Mouse (Mus musculus) midbrain, embryonic 15.5 days (tissue): Measurements from ENCODE around the gene Parp6. TPM values are rescaled to one million over a fixed set of nuclear protein-coding genes. Genes with fewer than 3 reads are reported as not detected.

Source experiments
- ATAC-seq: fragments of 200-750 bp; cut with Nextera tagmentation; replicated peaks from 2 replicates; pipeline ENCODE4 v1.8.0; 2017; ENCODE audit warnings: moderate TSS enrichment
- H3K27ac ChIP-seq: fragments of 300-500 bp; sonication (generic); 2 replicates; pipeline ENCODE4 v1.5.1; 2015; ENCODE audit warnings: mild to moderate bottlenecking, inconsistent platforms
- H3K27me3 ChIP-seq: fragments of 300-500 bp; sonication (generic); replicated peaks from 2 replicates; pipeline ENCODE4 v1.6.1; 2015; ENCODE audit warnings: inconsistent platforms
- H3K36me3 ChIP-seq: fragments of 300-500 bp; sonication (generic); replicated peaks from 2 replicates; pipeline ENCODE4 v1.6.1; 2015; ENCODE audit warnings: inconsistent platforms
- H3K4me1 ChIP-seq: fragments of 300-500 bp; sonication (generic); 2 replicates; pipeline ENCODE4 v1.6.1; 2015; ENCODE audit warnings: inconsistent platforms
- H3K4me2 ChIP-seq: fragments of 300-500 bp; sonication (generic); 2 replicates; pipeline ENCODE4 v1.6.1; 2015; ENCODE audit warnings: inconsistent platforms, mild to moderate bottlenecking, moderate library complexity
- H3K4me3 ChIP-seq: fragments of 300-500 bp; sonication (generic); 2 replicates; pipeline ENCODE4 v1.5.1; 2015; ENCODE audit warnings: mild to moderate bottlenecking, inconsistent platforms
- H3K9ac ChIP-seq: fragments of 300-500 bp; sonication (generic); 2 replicates; pipeline ENCODE4 v1.6.1; 2015; ENCODE audit warnings: mild to moderate bottlenecking, inconsistent platforms
- H3K9me3 ChIP-seq: fragments of 300-500 bp; sonication (generic); 2 replicates; pipeline ENCODE4 v1.6.1; 2016; ENCODE audit warnings: inconsistent platforms
- WGBS: fragments of 180-500 bp; shearing (Covaris S2); methylation state at CpG from one replicate; pipeline ENCODE4 v1.1.7; 2015; ENCODE audit warnings: mixed read lengths; 5-methylcytosine and 5-hydroxymethylcytosine counted together
- polyA plus RNA-seq: library from polyadenylated mRNA; unstranded; fragments of >200 nt; fragmentation: Nextera tagmentation; extraction: Ambion mirVana; gene quantifications from 2 replicates; pipeline ENCODE4 v1.2.1, GENCODE M21; 2015

Gene Parp6
- polyA plus RNA-seq, 1 experiment from 2014 or later, result 228 TPM

DNA sequence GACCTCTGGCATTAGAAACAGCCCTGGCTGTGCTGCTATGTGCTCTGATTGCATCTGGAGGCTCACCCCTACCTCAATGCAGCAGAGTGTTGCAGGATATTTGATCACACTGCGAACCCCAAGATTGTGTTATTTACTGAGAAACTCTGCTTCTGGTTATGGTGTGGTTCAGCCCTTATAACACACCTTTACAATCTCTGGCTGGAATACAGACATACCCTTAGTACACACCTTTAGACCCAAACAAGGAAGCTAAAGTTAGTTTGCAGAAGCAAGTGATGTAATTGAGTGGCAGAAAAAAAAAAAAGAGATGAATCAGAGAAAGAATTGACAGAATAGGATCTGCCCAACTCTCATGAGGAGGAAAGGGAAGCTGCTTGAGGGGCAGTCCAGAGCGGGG is 6.1 kb upstream of the Parp6 start:
- H3K9ac ChIP-seq, result no peak overlapping the region
- no peak overlapping the region for H3K27ac ChIP-seq
- ATAC-seq, result no peak
- no peaks in the 10 kb centered on the region for H3K4me1 ChIP-seq
- H3K4me3 ChIP-seq, result no peak overlapping the region
- H3K36me3 ChIP-seq, result 0 out of 2 replicates have a peak, but pooled peaks cover under 1% of the 10 kb centered on the region
- H3K9me3 ChIP-seq, result no peaks in the 10 kb centered on the region
- H3K27me3 ChIP-seq, result no peaks in the 10 kb centered on the region
- WGBS, result 92% methylated on average over 2 of the region's 2 CpGs
- H3K4me2 ChIP-seq, result no peak overlapping the region

DNA sequence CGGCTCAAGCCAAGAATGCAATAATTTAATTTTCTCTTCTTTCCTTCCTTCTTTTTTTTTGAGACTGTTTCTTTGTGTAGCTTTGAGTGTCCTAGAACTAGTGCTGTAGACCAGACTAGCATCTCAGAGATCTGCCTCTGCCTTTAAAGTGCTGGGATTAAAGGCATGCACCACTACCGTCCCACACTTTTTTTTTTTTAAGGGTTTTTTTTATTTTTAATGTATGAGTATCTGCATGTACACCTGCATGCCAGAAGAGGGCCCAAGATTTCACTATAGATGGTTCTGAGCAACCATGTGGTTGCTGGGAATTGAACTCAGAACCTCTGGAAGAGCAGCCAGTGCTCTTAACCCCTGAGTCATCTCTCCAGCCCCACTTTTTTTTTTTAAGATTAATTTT is 1.3 kb upstream of the Parp6 start:
- Histone ChIP-seq H3K9ac (no peak overlapping the region), H3K4me3 (no peak overlapping the region), H3K9me3 (no peaks in the 10 kb centered on the region), H3K36me3 (no peaks in the 10 kb centered on the region), H3K27me3 (no peaks in the 10 kb centered on the region), H3K4me2 (no peak overlapping the region), H3K4me1 (peaks cover 34% of the 10 kb centered on the region), H3K27ac (no peak overlapping the region)
- no peak for ATAC-seq
- WGBS, result 76% methylated on average over 2 of the region's 2 CpGs

DNA sequence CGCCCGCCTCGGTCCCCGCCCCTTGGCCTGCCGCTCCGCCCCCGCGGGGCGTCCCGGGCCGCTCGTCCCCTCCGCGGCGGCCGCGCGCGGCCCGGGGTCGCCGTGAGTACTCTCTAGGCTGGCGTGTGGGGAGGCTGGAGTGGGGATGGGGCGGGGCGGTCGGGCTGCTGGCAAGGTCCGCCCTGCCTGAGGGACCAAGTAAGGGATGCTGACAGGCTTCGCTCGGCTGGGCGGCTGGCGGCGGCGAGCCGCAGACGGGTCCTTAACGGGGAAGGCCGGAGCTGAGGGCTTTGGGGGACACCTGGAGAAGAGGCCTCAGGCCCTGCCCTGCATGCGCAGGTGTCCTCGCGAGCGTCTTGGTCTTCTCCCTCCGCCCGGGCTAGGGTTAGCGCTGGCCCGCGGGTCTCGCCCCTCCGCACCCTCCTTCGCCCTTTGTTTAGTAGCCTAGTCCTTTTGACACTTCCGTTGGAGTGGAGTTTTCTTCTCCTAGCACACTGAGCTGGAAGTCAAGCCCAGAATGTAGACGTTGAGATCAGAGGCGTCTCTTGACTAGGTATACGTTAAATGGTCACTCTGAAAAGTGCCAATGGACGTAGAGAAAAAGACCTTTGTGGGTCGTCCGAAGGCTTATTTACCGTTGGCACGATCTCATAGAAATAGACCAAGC is 356 bp downstream of the Parp6 start:
- Histone ChIP-seq H3K4me2 (peak overlapping the region; percentile 76), H3K4me3 (peak overlapping the region; percentile 92), H3K4me1 (peaks cover 34% of the 10 kb centered on the region), H3K9ac (peak overlapping the region; percentile 92), H3K27me3 (no peaks in the 10 kb centered on the region), H3K27ac (peak overlapping the region; percentile 92), H3K9me3 (no peaks in the 10 kb centered on the region), H3K36me3 (peaks cover under 1% of the 10 kb centered on the region)
- WGBS, result under 1% methylated on average over 58 of the region's 58 CpGs
- ATAC-seq, result peak; percentile 91

DNA sequence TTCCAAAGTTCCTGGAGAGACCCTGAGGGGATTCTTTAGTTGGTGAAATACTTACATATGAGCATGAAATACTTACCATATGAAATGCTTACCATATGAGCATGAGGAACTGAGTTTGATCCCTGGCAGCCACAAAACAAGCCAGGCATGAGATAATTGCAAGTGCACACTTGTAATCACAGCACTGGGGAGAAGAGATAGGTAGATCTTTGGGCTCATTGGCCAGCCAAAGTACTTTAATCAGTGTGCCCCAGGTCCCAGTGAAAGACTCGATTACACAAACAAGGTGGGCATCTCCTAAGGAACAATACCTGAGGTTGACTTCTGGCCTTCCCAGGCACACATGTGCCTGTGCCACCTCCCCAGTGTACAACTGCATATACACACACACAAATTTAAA is 21.3 kb downstream of the Parp6 start:
- H3K36me3 ChIP-seq, result peaks cover 58% of the 10 kb centered on the region
- H3K4me1 ChIP-seq, result no peaks in the 10 kb centered on the region
- H3K27ac ChIP-seq, result no peak overlapping the region
- H3K4me3 ChIP-seq, result no peak overlapping the region
- 94% methylated on average over 1 of the region's 1 CpGs for WGBS
- no peak for ATAC-seq
- no peak overlapping the region for H3K9ac ChIP-seq
- H3K27me3 ChIP-seq, result no peaks in the 10 kb centered on the region
- H3K4me2 ChIP-seq, result no peak overlapping the region
- H3K9me3 ChIP-seq, result no peaks in the 10 kb centered on the region

DNA sequence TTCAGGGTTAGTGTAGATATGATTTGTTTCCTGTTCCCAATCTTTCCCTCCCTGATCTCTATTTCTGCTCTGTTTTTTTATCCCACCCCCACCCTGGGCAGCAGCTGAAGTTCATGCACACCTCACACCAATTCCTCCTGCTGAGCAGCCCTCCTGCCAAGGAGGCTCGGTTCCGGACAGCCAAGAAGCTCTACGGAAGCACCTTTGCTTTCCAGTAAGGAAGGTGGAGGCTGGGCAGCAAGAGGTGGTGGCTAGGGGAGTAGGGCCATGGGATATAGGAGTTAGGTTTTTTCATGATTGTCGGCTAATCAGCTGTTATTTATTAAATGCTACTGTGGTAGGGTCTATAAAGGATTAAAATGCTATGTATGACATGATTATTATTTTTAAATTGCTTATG is 22.9 kb downstream of the Parp6 start:
- no peak overlapping the region for H3K27ac ChIP-seq
- WGBS, result 91% methylated on average over 4 of the region's 4 CpGs
- no peak overlapping the region for H3K4me2 ChIP-seq
- no peak overlapping the region for H3K4me3 ChIP-seq
- H3K4me1 ChIP-seq, result no peaks in the 10 kb centered on the region
- no peaks in the 10 kb centered on the region for H3K27me3 ChIP-seq
- H3K9ac ChIP-seq, result no peak overlapping the region
- peaks cover 56% of the 10 kb centered on the region for H3K36me3 ChIP-seq
- no peak for ATAC-seq
- H3K9me3 ChIP-seq, result no peaks in the 10 kb centered on the region

DNA sequence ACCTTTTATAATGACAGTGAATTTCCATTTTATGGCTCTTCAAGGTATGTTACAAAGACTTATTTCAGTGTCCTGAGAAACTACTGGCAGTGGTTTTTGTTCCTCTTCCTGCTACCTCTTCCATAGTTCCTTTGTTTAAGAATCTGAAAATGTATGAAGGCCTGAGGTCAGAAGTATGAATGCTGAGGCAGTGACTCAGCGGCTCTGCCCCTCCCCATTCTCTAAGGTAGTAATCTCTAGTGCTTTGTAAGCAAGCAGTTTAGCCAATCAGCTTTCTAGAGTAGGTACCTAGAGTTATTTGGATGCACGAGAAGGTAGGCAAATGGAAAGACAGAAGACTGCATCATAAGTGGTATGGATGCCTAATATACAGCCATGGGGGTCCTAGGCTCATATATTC is 24.2 kb downstream of the Parp6 start:
- Histone ChIP-seq H3K4me3 (no peak overlapping the region), H3K36me3 (peaks cover 53% of the 10 kb centered on the region), H3K9me3 (no peaks in the 10 kb centered on the region), H3K4me2 (no peak overlapping the region), H3K27me3 (no peaks in the 10 kb centered on the region), H3K4me1 (no peaks in the 10 kb centered on the region), H3K9ac (no peak overlapping the region), H3K27ac (no peak overlapping the region)
- ATAC-seq, result no peak
- 90% methylated on average over 2 of the region's 2 CpGs for WGBS

DNA sequence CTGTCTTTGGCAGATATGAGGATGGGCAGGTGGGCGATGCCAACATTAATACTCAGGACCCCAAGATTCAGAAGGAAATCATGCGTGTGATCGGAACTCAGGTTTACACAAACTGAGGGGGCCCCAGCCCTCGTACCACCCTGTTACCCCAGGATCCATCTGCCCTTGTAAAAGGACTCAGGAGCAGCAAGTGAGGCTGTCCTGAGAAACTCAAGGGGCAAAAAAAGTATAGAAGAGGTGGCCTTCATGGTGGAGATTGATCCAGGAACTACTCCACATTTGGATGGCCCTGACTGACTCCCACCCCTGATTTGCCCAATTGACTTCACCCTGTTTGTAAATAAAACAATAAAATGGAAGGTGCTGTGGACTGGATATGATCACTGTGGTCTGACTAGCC is 32.8 kb downstream of the Parp6 start:
- no peaks in the 10 kb centered on the region for H3K4me1 ChIP-seq
- H3K4me2 ChIP-seq, result no peak overlapping the region
- peaks cover 29% of the 10 kb centered on the region; the same call in 1 of the 2 replicates for H3K36me3 ChIP-seq
- no peak overlapping the region for H3K27ac ChIP-seq
- no peaks in the 10 kb centered on the region for H3K27me3 ChIP-seq
- H3K9ac ChIP-seq, result no peak overlapping the region
- H3K9me3 ChIP-seq, result no peaks in the 10 kb centered on the region
- no peak overlapping the region for H3K4me3 ChIP-seq
- 99% methylated on average over 4 of the region's 4 CpGs for WGBS
- ATAC-seq, result no peak

DNA sequence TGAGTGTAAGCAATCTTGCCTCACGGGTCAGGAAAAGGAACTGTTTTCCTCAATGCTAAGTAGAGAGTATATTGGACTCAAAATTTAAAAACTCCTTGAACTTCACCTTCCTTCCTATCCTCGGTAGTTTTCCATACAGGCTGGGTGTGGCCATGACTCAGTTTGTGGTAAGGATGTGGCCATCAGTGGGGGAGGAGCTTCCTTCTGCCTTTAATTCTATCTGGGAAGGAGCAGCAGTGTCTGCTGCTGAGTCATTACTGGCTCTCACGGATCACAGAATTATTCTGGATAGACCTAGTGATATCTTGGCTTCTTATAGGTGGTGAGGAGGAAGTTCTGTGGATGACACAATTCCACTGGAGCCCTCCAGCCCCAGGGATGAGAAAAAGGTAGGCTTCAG is 36.3 kb downstream of the Parp6 start:
- H3K36me3 ChIP-seq, result peaks cover 16% of the 10 kb centered on the region; the same call in 1 of the 2 replicates
- H3K9ac ChIP-seq, result no peak overlapping the region
- no peaks in the 10 kb centered on the region for H3K27me3 ChIP-seq
- H3K4me3 ChIP-seq, result no peak overlapping the region
- no peak overlapping the region for H3K27ac ChIP-seq
- H3K9me3 ChIP-seq, result no peaks in the 10 kb centered on the region
- no peak overlapping the region for H3K4me2 ChIP-seq
- no peak for ATAC-seq
- WGBS, result 34% methylated on average over 3 of the region's 3 CpGs
- peaks cover 20% of the 10 kb centered on the region for H3K4me1 ChIP-seq

DNA sequence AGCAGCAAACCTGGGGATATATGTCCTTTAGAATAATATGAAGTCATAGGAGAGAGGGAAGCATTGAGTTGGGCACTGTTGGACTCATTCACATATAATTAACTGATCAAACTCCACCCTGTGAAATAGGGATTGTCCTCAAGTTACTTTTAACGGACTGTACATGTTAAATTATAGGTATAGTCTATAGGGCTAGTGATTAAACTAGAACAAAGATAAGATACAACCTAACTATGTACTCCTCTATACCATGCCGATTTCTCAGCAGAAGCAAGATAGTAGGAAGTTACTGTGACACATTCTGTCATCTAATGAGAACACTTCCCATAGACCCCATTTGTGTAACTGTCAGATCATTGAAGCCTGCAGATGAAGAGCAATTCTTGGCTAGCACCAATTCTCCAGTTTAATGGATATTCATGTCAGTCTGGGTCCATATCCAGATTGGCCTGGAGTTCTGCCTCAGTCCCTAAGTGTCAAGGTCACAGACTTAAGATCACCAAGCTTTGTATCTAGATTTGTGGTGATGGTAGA is 37.4 kb downstream of the Parp6 start:
- no peak overlapping the region for H3K9ac ChIP-seq
- no peak overlapping the region for H3K27ac ChIP-seq
- peaks cover 31% of the 10 kb centered on the region for H3K4me1 ChIP-seq
- H3K4me2 ChIP-seq, result no peak overlapping the region
- H3K4me3 ChIP-seq, result no peak overlapping the region
- WGBS, result 93% methylated on average over 2 of the region's 2 CpGs
- H3K27me3 ChIP-seq, result no peaks in the 10 kb centered on the region
- H3K36me3 ChIP-seq, result peaks cover 13% of the 10 kb centered on the region; the same call in 1 of the 2 replicates
- no peaks in the 10 kb centered on the region for H3K9me3 ChIP-seq
- no peak for ATAC-seq

DNA sequence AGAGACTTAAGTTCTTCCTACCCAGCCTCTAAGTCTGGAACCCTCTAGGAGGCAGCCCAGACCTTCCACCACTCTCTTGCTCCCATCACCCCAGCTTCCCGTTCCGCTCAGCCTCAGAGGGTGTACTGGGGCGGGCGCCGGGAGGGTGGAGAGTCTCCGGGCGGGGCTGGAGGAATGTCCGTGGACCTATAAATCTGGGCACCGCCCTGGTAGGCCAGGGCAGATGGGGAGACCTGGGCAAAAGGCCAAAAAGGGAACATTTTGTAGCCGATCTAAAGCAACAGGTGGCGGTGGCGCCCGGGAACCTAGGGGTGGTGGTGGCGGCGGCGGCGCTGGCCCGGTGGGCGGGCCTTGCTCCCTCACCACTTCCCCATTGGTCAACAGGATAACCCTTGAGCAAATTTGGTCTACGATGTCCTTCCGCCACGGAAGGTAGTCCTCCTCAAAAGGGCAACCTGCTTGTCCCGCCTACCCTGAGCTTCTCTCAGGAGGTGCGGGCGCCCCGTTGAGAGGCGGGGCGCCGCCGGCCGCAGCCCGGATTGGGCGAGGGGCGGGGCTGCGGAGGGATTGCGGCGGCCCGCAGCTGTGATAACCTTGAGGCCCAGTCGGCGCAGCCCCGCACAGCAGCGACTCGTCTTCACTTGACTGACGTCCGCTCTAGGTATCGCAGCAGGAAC is 39.0 kb downstream of the Parp6 start, which contains the start of gene Pkm:
Gene Pkm, plus strand, starts transcription at position 411 of the 677 bp plus-strand sequence.
- Histone ChIP-seq H3K9ac (peak within 1 kb of the TSS; percentile 70), H3K4me1 (peaks cover 47% of the 10 kb centered on the region), H3K9me3 (no peaks in the 10 kb centered on the region), H3K4me2 (peak within 1 kb of the TSS; percentile 85), H3K36me3 (0 out of 2 replicates have a peak, but pooled peaks cover 4% of the 10 kb centered on the region), H3K27me3 (no peaks in the 10 kb centered on the region), H3K27ac (peak within 1 kb of the TSS; percentile 97), H3K4me3 (peak within 1 kb of the TSS; percentile 57)
- peak; percentile 93 for ATAC-seq
- WGBS, result under 1% methylated on average over 46 of the region's 46 CpGs

DNA sequence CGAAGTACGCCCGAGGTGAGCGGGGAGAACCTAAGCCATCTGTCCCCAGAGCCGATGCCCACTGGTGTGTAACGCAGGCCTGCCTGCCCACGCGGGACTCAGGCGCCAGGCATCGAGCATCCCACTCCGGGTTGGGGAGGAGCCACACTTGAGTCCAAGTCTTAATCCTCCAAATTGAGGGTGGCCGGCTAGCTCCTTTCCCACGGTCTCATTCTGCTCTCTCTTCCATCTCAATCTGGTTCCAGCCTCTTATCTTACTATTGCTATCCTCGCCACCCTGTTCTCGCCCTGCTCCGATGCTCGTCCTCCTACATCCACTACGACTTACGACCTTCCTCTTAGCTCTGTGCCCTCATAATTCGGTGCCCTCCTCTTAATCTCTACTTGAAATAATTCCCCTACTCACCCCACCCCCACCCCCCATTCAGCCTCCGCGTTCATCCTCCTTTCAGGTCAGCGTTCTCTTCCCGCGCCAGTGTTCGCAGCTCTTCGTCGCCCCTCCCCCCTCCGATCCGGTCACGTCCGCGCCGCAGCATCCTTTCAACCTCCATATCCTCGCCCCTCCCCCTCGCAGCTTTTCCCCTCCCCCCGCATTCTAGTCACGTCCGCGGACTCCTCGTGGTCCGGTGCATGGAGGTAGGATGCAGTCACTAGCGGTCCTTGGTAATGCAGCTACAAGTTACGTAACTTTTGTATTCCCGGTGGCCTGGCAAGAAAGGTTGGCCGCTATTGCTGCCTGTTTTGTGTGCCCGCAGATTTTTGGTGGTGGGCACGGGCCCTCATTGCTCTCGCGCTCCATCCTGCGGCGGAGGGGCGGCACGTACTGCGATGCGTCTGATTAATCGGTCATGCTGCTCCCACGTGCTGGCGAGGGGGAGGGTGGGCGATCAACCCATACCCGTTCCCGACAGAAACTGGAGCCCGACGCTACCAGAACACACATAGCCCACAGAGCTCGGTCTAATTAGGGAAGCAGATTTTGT is 39.8 kb downstream of the Parp6 start:
- peak overlapping the region; percentile 97 for H3K27ac ChIP-seq
- 0 out of 2 replicates have a peak, but pooled peaks cover 2% of the 10 kb centered on the region for H3K36me3 ChIP-seq
- peak; percentile 78 for ATAC-seq
- WGBS, result under 1% methylated on average over 64 of the region's 65 CpGs
- H3K4me3 ChIP-seq, result peak overlapping the region; percentile 57
- peaks cover 55% of the 10 kb centered on the region for H3K4me1 ChIP-seq
- peak overlapping the region; percentile 85 for H3K4me2 ChIP-seq
- H3K9ac ChIP-seq, result peak overlapping the region; percentile 70
- no peaks in the 10 kb centered on the region for H3K9me3 ChIP-seq
- no peaks in the 10 kb centered on the region for H3K27me3 ChIP-seq

DNA sequence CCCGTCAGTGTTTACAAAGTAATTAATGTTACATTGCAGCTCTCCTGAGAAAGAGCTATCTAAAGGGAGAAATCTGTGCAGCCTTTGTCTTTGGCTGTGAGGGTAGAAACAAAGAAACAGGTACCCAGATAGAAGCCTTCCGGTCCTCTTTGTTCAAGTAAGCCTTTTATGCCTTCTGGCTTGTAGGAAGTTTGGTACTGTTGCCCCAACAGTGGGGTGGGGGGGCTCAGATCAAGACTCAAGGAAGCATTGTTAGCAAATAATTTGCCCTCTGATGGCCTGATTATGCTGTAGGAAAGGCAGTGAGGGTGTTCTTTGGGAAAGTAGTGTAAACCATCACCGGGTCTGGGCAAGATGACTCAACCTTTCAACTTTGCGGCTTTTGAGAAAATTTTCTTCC is 41.1 kb downstream of the Parp6 start:
- Histone ChIP-seq H3K4me2 (peak overlapping the region; percentile 85), H3K4me3 (peak overlapping the region; percentile 57), H3K9me3 (no peaks in the 10 kb centered on the region), H3K9ac (peak overlapping the region; percentile 70), H3K27ac (peak overlapping the region; percentile 97), H3K27me3 (no peaks in the 10 kb centered on the region), H3K4me1 (peaks cover 64% of the 10 kb centered on the region), H3K36me3 (no peaks in the 10 kb centered on the region)
- no peak for ATAC-seq
- 1% methylated on average over 4 of the region's 4 CpGs for WGBS
